Mouse (Mus musculus): ENCODE measurements around the gene Fem1a. TPM values are rescaled to one million over a fixed set of nuclear protein-coding genes. Genes with fewer than 3 reads are reported as not detected.

Fem1a gene
- total and polyA plus RNA-seq, 3 experiments: 16.6 to 26.0 (median 17.5) TPM

DNA sequence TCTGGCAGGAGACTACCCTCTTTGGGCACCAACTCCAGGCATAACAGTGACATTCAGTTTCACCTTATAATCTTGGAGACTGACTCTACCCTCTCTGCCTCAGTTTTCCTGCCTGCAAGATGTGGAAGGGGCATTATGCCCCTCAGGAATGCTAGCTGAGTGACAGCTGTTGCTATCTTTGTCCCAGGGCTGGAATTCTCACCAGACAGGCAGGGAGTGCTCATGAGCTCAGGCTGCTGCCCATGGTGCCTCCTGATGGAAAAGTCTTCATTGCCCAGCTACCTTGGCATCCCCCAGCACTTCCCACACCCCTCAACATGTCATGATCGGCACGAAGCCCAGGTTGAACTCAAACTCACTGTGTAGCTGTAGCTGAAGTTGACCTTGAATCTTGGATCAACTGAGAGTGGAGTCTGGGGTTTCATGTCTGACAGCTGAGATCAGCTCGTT, 6.1 kb downstream of the Fem1a start:
- in situ Hi-C loops (cut with MboI; ENCODE audit: low pct_ligation_motif_present, low pct_unique_long_range_greater_than_20kb, low sequenced_read_pairs) (loop anchor here (5.0 kb wide), 1 partner anchor 130 kb away; no protein-coding TSS in a partner anchor), dilution Hi-C loops (cut with MboI; ENCODE audit: extremely low pct_ligation_motif_present, extremely low pct_unique_long_range_greater_than_20kb, low sequenced_read_pairs) (no loop called here)
- peak overlapping the region; percentile 71 for H3K27ac ChIP-seq (ENCODE audit: insufficient read depth, low read depth)
- TF ChIP-seq POLR2AphosphoS2 (IDR thresholded peaks at IDR 0.05; ENCODE audit: low read depth, low read length) (peak; percentile 53; the same call in 1 of the 2 replicates), USF1 (IDR thresholded peaks at IDR 0.05; ENCODE audit: low read depth, low read length) (no peak), ZC3H11A (IDR thresholded peaks at IDR 0.05; ENCODE audit: low read depth, low read length) (no peak), RAD21 (IDR thresholded peaks at IDR 0.05; ENCODE audit: low read depth, low read length) (no peak)
- DNase-seq (ENCODE audit: extremely low read depth): no peak
- H3K27me3 ChIP-seq (replicated peaks): no peaks in the 10 kb centered on the region
- no peak overlapping the region for H3K4me2 ChIP-seq (ENCODE audit: insufficient read depth, low read depth, poor library complexity, severe bottlenecking)
- H3K9me3 ChIP-seq (replicated peaks; ENCODE audit: low read length): no peaks in the 10 kb centered on the region
- peaks cover 54% of the 10 kb centered on the region for H3K79me2 ChIP-seq (replicated peaks; ENCODE audit: control insufficient read depth, extremely low read depth, insufficient read depth, poor library complexity, severe bottlenecking)
- no peak overlapping the region for H3K4me3 ChIP-seq (replicated peaks in 1 of 3; ENCODE audit: low read depth in 2 of 3, low read length in 2 of 3, poor library complexity in 1 of 3)
- peaks cover 31 to 49% of the 10 kb centered on the region in 2 experiments for H3K36me3 ChIP-seq (replicated peaks in 1 of 2; ENCODE audit: control insufficient read depth in 1 of 2, insufficient read depth in 1 of 2, low read length in 1 of 2)
- no peak overlapping the region for H3K9ac ChIP-seq (ENCODE audit: insufficient read depth, low read depth)
- H3K4me1 ChIP-seq (ENCODE audit: control insufficient read depth in 1 of 2, insufficient read depth in 2 of 2): peaks cover 32 to 71% of the 10 kb centered on the region in 2 experiments

DNA sequence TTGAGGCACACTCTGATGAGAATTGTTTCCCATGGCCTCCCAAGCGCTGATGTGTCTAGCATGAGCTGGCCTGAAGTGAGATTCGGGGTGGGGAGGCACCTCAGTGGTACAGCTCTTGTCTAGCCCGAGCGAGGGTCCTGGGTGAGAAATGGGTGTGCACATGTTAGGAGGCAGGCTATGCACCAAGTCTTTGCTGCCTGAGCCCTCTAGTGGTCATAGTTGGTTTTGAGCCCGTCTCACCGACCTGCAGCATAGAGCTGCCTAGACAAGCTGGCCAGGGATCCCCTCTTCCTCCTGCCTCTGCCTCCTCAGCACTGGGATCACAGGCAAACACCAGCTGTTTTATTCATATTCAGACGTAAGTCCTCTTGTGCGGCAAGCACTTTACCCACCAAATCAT, 7.4 kb downstream of the Fem1a start:
- H3K4me1 ChIP-seq (ENCODE audit: control insufficient read depth in 1 of 2, insufficient read depth in 2 of 2): peaks cover 35 to 82% of the 10 kb centered on the region in 2 experiments
- no peak overlapping the region for H3K9ac ChIP-seq (ENCODE audit: insufficient read depth, low read depth)
- H3K36me3 ChIP-seq (replicated peaks in 1 of 2; ENCODE audit: control insufficient read depth in 1 of 2, insufficient read depth in 1 of 2, low read length in 1 of 2): peaks cover 22 to 41% of the 10 kb centered on the region in 2 experiments
- no peak overlapping the region for H3K4me3 ChIP-seq (replicated peaks in 1 of 3; ENCODE audit: low read depth in 2 of 3, low read length in 2 of 3, poor library complexity in 1 of 3)
- in situ Hi-C loops (cut with MboI; ENCODE audit: low pct_ligation_motif_present, low pct_unique_long_range_greater_than_20kb, low sequenced_read_pairs) (loop anchor here (5.0 kb wide), 1 partner anchor 132 kb away; no protein-coding TSS in a partner anchor), dilution Hi-C loops (cut with MboI; ENCODE audit: extremely low pct_ligation_motif_present, extremely low pct_unique_long_range_greater_than_20kb, low sequenced_read_pairs) (no loop called here)
- H3K27me3 ChIP-seq (replicated peaks): no peaks in the 10 kb centered on the region
- H3K9me3 ChIP-seq (replicated peaks; ENCODE audit: low read length): no peaks in the 10 kb centered on the region
- peak; percentile 93 for DNase-seq (ENCODE audit: extremely low read depth)
- no peak overlapping the region for H3K4me2 ChIP-seq (ENCODE audit: insufficient read depth, low read depth, poor library complexity, severe bottlenecking)
- H3K79me2 ChIP-seq (replicated peaks; ENCODE audit: control insufficient read depth, extremely low read depth, insufficient read depth, poor library complexity, severe bottlenecking): peaks cover 44% of the 10 kb centered on the region
- H3K27ac ChIP-seq (ENCODE audit: insufficient read depth, low read depth): peak overlapping the region; percentile 82
- no peak for TF ChIP-seq EP300 (IDR thresholded peaks at IDR 0.05; ENCODE audit: low read length)
- TF ChIP-seq BHLHE40 (IDR thresholded peaks at IDR 0.05; ENCODE audit: low read depth, low read length): no peak
- peak; percentile 83 to 86 for TF ChIP-seq CTCF (conservative IDR thresholded peaks at IDR 0.05 in 1 of 2, IDR thresholded peaks at IDR 0.05 in 1 of 2; ENCODE audit: low read depth in 2 of 2, low read length in 2 of 2)
- no peak for TF ChIP-seq JUN (IDR thresholded peaks at IDR 0.05; ENCODE audit: insufficient read depth, low read depth, low read length)
- TF ChIP-seq HCFC1 (IDR thresholded peaks at IDR 0.05; ENCODE audit: low read depth, low read length): peak; percentile 6; the same call in 1 of the 2 replicates
- TF ChIP-seq POLR2AphosphoS2 (IDR thresholded peaks at IDR 0.05; ENCODE audit: low read depth, low read length): no peak
- TF ChIP-seq USF2 (conservative IDR thresholded peaks at IDR 0.05; ENCODE audit: low read depth, low read length): no peak
- peak; percentile 60 for TF ChIP-seq RAD21 (IDR thresholded peaks at IDR 0.05; ENCODE audit: low read depth, low read length)
- TF ChIP-seq SIN3A (IDR thresholded peaks at IDR 0.05; ENCODE audit: low read length): 0 out of 2 replicates have a peak, but pooled peaks have one; percentile 19
- TF ChIP-seq SMC3 (IDR thresholded peaks at IDR 0.05; ENCODE audit: low read depth, low read length): peak; percentile 60
- TF ChIP-seq MAX (IDR thresholded peaks at IDR 0.05; ENCODE audit: low read length): peak; percentile 69
- 0 out of 2 replicates have a peak, but pooled peaks have one; percentile 30 for TF ChIP-seq UBTF (IDR thresholded peaks at IDR 0.05; ENCODE audit: low read depth, low read length)
- TF ChIP-seq MAZ (IDR thresholded peaks at IDR 0.05; ENCODE audit: low read depth, low read length): no peak
- 0 out of 2 replicates have a peak, but pooled peaks have one; percentile 12 for TF ChIP-seq TBP (conservative IDR thresholded peaks at IDR 0.05; ENCODE audit: low read depth, low read length)
- no peak for TF ChIP-seq PAX5 (IDR thresholded peaks at IDR 0.05; ENCODE audit: low read length)
- TF ChIP-seq MYC (IDR thresholded peaks at IDR 0.05; ENCODE audit: low read depth, low read length): peak; percentile 95
- peak; percentile 30; the same call in 1 of the 2 replicates for TF ChIP-seq IRF4 (IDR thresholded peaks at IDR 0.05; ENCODE audit: low read depth, low read length)
- TF ChIP-seq MXI1 (IDR thresholded peaks at IDR 0.05; ENCODE audit: low read depth, low read length): peak; percentile 35; the same call in 1 of the 2 replicates
